Mouse (Mus musculus) small intestine, adult 2 months (tissue): ENCODE data around the gene Trim66. TPM values are rescaled to one million over a fixed set of nuclear protein-coding genes. Genes with fewer than 3 reads are reported as not detected.

ENCODE experiments used
- H3K27ac ChIP-seq: fragments of 200-500 bp; 2 replicates; pipeline ENCODE4 v1.5.1; 2012; ENCODE audit warnings: low read depth, low read length, control low read depth, inconsistent platforms; ENCODE audit not compliant: insufficient read depth
- H3K27me3 ChIP-seq: fragments of 200-500 bp; 2 replicates; pipeline ENCODE4 v1.6.1; 2012; ENCODE audit warnings: mild to moderate bottlenecking, moderate library complexity, low read length, inconsistent platforms; ENCODE audit not compliant: control insufficient read depth, insufficient read depth
- H3K36me3 ChIP-seq: fragments of 200-500 bp; 2 replicates; pipeline ENCODE4 v1.6.1; 2012; ENCODE audit warnings: mild to moderate bottlenecking, low read length, control low read depth, inconsistent platforms; ENCODE audit not compliant: control insufficient read depth, insufficient read depth
- H3K4me1 ChIP-seq: fragments of 200-500 bp; 2 replicates; pipeline ENCODE4 v1.6.1; 2012; ENCODE audit warnings: low read length, inconsistent platforms, mixed read lengths; ENCODE audit not compliant: control insufficient read depth, insufficient read depth, insufficient read length
- H3K4me3 ChIP-seq: fragments of 200-500 bp; 2 replicates; pipeline ENCODE4 v1.5.1; 2012; ENCODE audit warnings: low read depth, mild to moderate bottlenecking, control low read depth, inconsistent platforms, low read length, moderate library complexity
- CTCF ChIP-seq: fragments of 200-500 bp; IDR thresholded peaks from 2 replicates; pipeline ENCODE4 v1.5.1; 2012; ENCODE audit warnings: low read depth, mild to moderate bottlenecking, control low read depth, inconsistent platforms, low read length, moderate library complexity, mixed read lengths; ENCODE audit not compliant: insufficient replicate concordance, insufficient read length; ENCODE audit errors: extremely low read depth
- POLR2A ChIP-seq: fragments of 200-500 bp; IDR thresholded peaks from 2 replicates; pipeline ENCODE4 v1.6.1; 2012; ENCODE audit warnings: low read depth, mild to moderate bottlenecking, control low read depth, inconsistent platforms, low read length, moderate library complexity
- WGBS: fragments of 180-500 bp; shearing (Covaris S2); methylation state at CpG from one replicate; pipeline ENCODE4 v1.1.7; 2018; 5-methylcytosine and 5-hydroxymethylcytosine counted together
- polyA plus RNA-seq: library from polyadenylated mRNA; depleted of rRNA; stranded (reverse); fragments of >200 nt; gene quantifications from 2 replicates; pipeline ENCODE4 v1.2.3, GENCODE M21; 2012

The Trim66 gene
- polyA plus RNA-seq, 1 experiment, result 0.03 TPM

DNA sequence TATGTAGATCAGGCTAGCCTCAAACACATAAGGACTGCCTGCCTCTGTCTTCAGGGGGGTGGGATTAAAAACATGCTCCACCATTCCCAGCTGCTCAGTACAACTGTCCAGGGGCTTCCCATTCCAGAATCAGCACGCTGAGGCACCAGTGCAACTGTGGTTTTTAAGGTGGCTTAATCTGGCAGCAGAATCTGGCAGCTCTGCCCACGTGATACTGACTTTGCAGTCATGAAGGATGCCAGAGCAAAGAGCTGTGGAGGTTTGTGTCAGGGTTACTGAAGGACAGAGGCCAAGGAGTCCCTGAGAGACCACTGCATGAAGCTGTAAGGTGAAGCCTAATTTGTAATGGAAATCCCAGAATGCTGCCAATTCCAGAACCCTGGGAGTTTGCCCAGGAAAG is 2.9 kb upstream of the Trim66 start:
- H3K4me1 ChIP-seq, result no peaks in the 10 kb centered on the region

DNA sequence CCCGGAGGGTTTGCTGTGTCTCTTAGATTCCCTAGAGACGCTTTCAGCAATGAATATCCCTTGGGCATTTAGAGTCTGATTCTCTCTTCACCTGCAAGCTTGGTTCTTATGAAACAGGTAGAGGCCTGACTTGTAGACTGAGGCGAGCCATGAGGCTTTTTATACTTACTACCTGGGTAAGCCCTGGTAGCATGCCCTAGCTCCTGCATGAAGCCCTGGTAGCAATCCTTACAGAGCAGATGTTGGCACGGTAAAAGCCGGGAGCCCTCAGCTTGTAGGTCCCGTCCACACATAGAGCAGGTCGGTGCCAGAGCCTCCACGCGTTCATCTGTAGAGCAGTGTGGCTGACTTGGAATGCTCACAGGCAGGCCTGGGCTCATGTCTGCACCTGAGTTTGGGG is 362 bp downstream of the Trim66 start:
- Histone ChIP-seq H3K27me3 (no peaks in the 10 kb centered on the region), H3K4me3 (no peak overlapping the region), H3K36me3 (no peaks in the 10 kb centered on the region), H3K27ac (no peak overlapping the region), H3K4me1 (no peaks in the 10 kb centered on the region)
- WGBS, result 70% methylated on average over 9 of the region's 9 CpGs
- no peak for TF ChIP-seq POLR2A
- no peak for TF ChIP-seq CTCF

More for the DNA sequence above, 2.9 kb upstream of the Trim66 start:
- no peak overlapping the region for H3K27ac ChIP-seq
- no peak overlapping the region for H3K4me3 ChIP-seq
- no peaks in the 10 kb centered on the region for H3K36me3 ChIP-seq
- 66% methylated on average over 2 of the region's 2 CpGs for WGBS
- H3K27me3 ChIP-seq, result no peaks in the 10 kb centered on the region
- TF ChIP-seq CTCF, result no peak
- no peak for TF ChIP-seq POLR2A

DNA sequence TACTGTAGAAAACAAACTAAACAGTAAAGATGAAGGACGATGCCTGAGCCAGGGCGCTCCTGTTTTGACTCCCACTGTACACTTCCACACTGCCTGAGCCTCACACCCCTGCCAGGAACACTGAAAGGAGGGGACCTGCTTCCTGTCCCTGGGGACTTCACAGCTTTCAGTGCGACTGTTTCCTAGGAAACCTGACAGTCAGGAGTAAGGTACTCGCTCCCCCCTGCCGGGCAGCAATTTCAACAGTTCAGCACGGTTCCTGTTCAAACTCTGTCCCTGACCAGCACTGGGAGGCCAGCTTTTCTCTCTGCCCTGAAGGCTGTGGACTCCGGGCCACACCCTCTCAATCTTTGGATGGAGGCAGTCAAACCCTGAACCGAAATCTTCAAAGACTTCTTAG is 815 bp downstream of the Trim66 start:
- TF ChIP-seq CTCF (no peak), POLR2A (no peak)
- 31% methylated on average over 8 of the region's 8 CpGs for WGBS
- no peaks in the 10 kb centered on the region for H3K27me3 ChIP-seq
- no peak overlapping the region for H3K4me3 ChIP-seq
- H3K36me3 ChIP-seq, result no peaks in the 10 kb centered on the region
- no peak overlapping the region for H3K27ac ChIP-seq
- H3K4me1 ChIP-seq, result no peaks in the 10 kb centered on the region

DNA sequence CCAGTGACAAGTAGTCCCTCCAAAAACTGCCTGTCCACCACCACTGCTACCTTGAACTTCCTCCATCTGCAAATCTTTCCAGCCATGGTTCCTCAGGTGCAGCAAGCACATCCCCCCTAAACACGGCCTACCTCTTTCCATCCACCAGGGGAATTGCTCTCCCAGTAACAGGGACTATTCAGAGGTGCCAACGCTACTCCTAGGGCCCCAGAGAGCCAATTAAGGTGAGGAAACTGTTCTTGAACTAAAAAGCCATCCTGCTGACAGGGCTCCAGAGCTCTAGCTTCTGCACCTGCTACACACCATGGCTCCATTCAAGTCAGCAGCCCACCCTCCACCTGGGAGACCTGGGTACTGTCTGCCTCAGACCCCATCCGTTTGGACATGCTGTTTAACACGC is 10.4 kb downstream of the Trim66 start:
- no peaks in the 10 kb centered on the region for H3K36me3 ChIP-seq
- H3K27me3 ChIP-seq, result no peaks in the 10 kb centered on the region
- no peaks in the 10 kb centered on the region for H3K4me1 ChIP-seq
- H3K4me3 ChIP-seq, result no peak overlapping the region
- WGBS, result 74% methylated on average over 4 of the region's 4 CpGs
- TF ChIP-seq CTCF (no peak), POLR2A (no peak)
- H3K27ac ChIP-seq, result no peak overlapping the region

DNA sequence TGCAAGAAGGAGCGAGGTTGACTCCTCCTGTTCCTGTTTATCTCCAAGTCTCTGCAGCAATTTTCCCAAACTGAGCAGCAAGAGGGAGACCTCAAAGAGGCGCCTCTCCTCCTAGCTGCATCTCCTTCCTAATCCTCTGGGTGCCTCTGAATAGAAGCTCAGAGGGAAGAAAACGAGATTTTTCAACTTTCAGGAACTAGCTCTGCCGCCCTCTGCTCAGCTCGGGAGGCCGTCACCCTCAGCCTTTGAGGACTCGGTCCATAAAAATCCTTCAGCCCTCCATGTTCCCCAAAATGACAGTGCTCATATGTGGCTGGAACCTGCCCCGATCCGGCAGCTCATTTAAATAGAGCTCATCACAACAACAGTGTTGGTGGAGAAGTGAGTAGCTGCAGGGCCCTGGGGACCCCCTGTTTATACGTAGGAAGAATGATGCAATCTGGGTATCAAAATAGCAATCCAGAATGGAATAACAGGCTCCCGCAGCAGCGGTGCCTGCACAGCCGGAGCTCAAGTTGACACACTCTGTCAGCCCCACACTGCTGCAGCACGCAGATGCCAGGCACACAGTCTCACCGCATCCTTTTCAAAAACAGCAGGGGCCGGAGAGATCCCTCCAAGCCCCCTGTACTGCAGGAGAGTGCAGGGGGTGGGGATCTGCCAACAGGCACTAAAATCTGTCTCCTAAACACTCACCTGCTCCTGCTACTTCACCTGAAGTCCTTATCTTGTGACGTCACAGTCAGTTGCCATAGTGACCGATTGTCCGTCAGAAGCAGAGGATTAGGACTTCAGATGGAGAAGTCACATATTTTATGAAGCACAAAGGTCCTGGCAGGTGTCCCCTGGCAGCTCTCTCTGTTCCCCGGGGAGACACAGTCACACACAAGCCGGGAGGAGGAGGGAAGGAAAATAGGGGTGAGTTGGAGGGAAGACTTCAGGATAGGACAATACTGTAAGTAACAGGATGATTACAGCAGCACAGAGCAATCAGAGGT is 14.3 kb downstream of the Trim66 start:
- no peaks in the 10 kb centered on the region for H3K36me3 ChIP-seq
- WGBS, result 23% methylated on average over 21 of the region's 21 CpGs
- TF ChIP-seq POLR2A (no peak), CTCF (no peak)
- no peaks in the 10 kb centered on the region for H3K4me1 ChIP-seq
- H3K27me3 ChIP-seq, result no peaks in the 10 kb centered on the region
- no peak overlapping the region for H3K27ac ChIP-seq
- no peak overlapping the region for H3K4me3 ChIP-seq

DNA sequence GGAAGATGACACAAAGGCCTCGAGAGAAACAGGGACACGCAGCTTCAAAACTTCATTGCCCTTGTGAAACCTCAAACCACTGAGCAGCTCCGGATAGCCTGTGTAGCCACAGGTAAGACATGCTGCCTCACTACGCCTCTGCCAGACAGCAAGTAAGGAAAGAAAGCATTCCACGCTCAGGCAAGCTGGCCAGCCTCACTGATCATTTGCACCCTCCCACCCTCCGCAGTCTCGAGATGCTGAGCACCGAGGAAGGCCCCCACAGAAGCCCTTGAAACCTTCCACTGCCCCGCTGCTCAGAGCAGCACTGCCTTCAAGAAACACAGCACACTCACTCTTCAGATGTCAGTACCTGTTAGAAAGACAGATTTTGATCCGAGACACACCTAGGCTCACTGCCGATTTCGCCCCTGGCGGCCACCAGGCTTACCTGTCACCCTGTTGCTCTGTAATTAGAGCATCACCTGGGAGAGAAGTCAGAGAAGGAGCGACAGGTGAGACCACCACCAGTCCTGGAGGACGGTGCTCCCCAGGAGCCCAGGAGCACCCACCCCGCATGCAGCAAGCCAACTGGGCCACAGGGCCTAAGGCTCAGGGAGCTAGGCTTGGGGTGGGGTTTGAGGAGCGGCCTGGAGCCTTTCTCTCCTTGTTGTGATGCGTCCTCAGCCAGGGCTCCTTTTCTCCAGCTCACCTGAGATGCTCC is 15.2 kb downstream of the Trim66 start:
- Histone ChIP-seq H3K4me3 (no peak overlapping the region), H3K36me3 (no peaks in the 10 kb centered on the region), H3K27ac (no peak overlapping the region), H3K27me3 (no peaks in the 10 kb centered on the region), H3K4me1 (no peaks in the 10 kb centered on the region)
- TF ChIP-seq CTCF, result no peak
- TF ChIP-seq POLR2A, result no peak
- 75% methylated on average over 18 of the region's 18 CpGs for WGBS

DNA sequence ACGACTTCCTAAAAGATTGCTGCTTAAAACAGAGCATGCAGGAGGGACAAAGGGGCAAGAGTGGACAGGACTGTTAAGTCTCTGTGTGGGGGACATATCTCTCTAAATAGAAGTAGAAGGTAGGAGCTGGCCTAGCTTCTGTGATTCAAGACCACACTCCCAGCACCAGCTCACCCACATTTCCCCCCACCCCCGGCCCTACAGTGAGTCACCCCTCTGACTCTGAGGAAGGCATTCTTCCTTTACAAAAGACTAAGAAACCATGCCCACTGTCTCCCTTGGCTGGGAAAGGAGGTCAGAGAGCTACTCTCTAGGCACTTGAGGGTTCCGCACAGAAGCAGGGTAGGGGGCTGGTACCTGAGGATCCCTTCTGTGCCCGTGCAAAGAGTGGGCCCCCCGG is 23.7 kb downstream of the Trim66 start:
- no peaks in the 10 kb centered on the region for H3K36me3 ChIP-seq
- H3K4me3 ChIP-seq, result no peak overlapping the region
- H3K27ac ChIP-seq, result no peak overlapping the region
- H3K4me1 ChIP-seq, result no peaks in the 10 kb centered on the region
- no peaks in the 10 kb centered on the region for H3K27me3 ChIP-seq
- TF ChIP-seq POLR2A (no peak), CTCF (no peak)
- 78% methylated on average over 5 of the region's 5 CpGs for WGBS
